Mouse (Mus musculus): ENCODE results near the gene Rimbp2. TPM values are rescaled to one million over a fixed set of nuclear protein-coding genes. Genes with fewer than 3 reads are reported as not detected.
A peak's percentile ranks its signal among the peaks of the same experiment; 100 is the strongest.

Rimbp2 gene
- total and polyA plus RNA-seq, 3 experiments = not detected

- H3K27me3 ChIP-seq (ENCODE audit: control insufficient read depth in 1 of 2, insufficient read depth in 2 of 2, low read length in 2 of 2) = no peaks in the 10 kb centered on the region
- TF ChIP-seq E2F4 (IDR thresholded peaks at IDR 0.05; ENCODE audit: borderline replicate concordance, low read depth, low read length) (no peak), CTCF (IDR thresholded peaks at IDR 0.05 in 2 of 3, conservative IDR thresholded peaks at IDR 0.05 in 1 of 3; ENCODE audit: control insufficient read depth in 1 of 3, insufficient read depth in 1 of 3, low read depth in 2 of 3, low read length in 3 of 3, poor library complexity in 1 of 3, severe bottlenecking in 1 of 3) (peak; percentile 10 to 17 (median 14); a peak in 1 of 6 replicates)
- H3K4me1 ChIP-seq (ENCODE audit: control insufficient read depth in 1 of 2, insufficient read depth in 2 of 2, low read length in 2 of 2) = no peaks in the 10 kb centered on the region
- H3K9ac ChIP-seq (ENCODE audit: control insufficient read depth, low read depth, low read length, poor library complexity, severe bottlenecking) = no peak overlapping the region
- no peaks in the 10 kb centered on the region for H3K79me2 ChIP-seq (ENCODE audit: control insufficient read depth, insufficient read depth, low read length, poor library complexity)
- H3K27ac ChIP-seq (ENCODE audit: control insufficient read depth, low read depth, low read length) = no peak overlapping the region
- H3K36me3 ChIP-seq (ENCODE audit: control insufficient read depth in 1 of 2, insufficient read depth in 2 of 2, low read length in 2 of 2) = no peaks in the 10 kb centered on the region
- no peaks in the 10 kb centered on the region for H3K9me3 ChIP-seq (replicated peaks; ENCODE audit: insufficient read depth, low read length)
- DNase-seq (ENCODE audit: low read depth, low spot score) = no peak
- no peak overlapping the region for H3K4me3 ChIP-seq (ENCODE audit: control insufficient read depth in 1 of 2, insufficient read depth in 1 of 2, low read depth in 2 of 2, low read length in 2 of 2)
These were observed 109.3 kb downstream of the Rimbp2 start for GRCm38 (mm10) chr5:128843982-128844381.

GRCm38 (mm10) chr5:128841541-128841940 is 111.7 kb downstream of the Rimbp2 start:
- H3K4me1 ChIP-seq (ENCODE audit: control insufficient read depth in 1 of 2, insufficient read depth in 2 of 2, low read length in 2 of 2) = no peaks in the 10 kb centered on the region
- no peaks in the 10 kb centered on the region for H3K36me3 ChIP-seq (ENCODE audit: control insufficient read depth in 1 of 2, insufficient read depth in 2 of 2, low read length in 2 of 2)
- no peak overlapping the region for H3K9ac ChIP-seq (ENCODE audit: control insufficient read depth, low read depth, low read length, poor library complexity, severe bottlenecking)
- H3K27ac ChIP-seq (ENCODE audit: control insufficient read depth, low read depth, low read length) = no peak overlapping the region
- H3K9me3 ChIP-seq (replicated peaks; ENCODE audit: insufficient read depth, low read length) = no peaks in the 10 kb centered on the region
- H3K4me3 ChIP-seq (ENCODE audit: control insufficient read depth in 1 of 2, insufficient read depth in 1 of 2, low read depth in 2 of 2, low read length in 2 of 2) = no peak overlapping the region
- TF ChIP-seq SIN3A (IDR thresholded peaks at IDR 0.05; ENCODE audit: low read length) (no peak), BHLHE40 (IDR thresholded peaks at IDR 0.05; ENCODE audit: borderline replicate concordance, low read depth, low read length) (no peak), TAL1 (IDR thresholded peaks at IDR 0.05; ENCODE audit: low read length) (no peak), POLR2AphosphoS5 (IDR thresholded peaks at IDR 0.05; ENCODE audit: borderline replicate concordance, low read depth, low read length) (no peak), HCFC1 (IDR thresholded peaks at IDR 0.05; ENCODE audit: low read depth, low read length) (no peak), RCOR1 (IDR thresholded peaks at IDR 0.05; ENCODE audit: low read depth, low read length) (no peak)
- no peaks in the 10 kb centered on the region for H3K79me2 ChIP-seq (ENCODE audit: control insufficient read depth, insufficient read depth, low read length, poor library complexity)
- no peaks in the 10 kb centered on the region for H3K27me3 ChIP-seq (ENCODE audit: control insufficient read depth in 1 of 2, insufficient read depth in 2 of 2, low read length in 2 of 2)
- DNase-seq (ENCODE audit: low read depth, low spot score) = no peak

- Histone ChIP-seq H3K27ac (ENCODE audit: control insufficient read depth, low read depth, low read length) (no peak overlapping the region), H3K4me3 (ENCODE audit: control insufficient read depth in 1 of 2, insufficient read depth in 1 of 2, low read depth in 2 of 2, low read length in 2 of 2) (no peak overlapping the region), H3K27me3 (ENCODE audit: control insufficient read depth in 1 of 2, insufficient read depth in 2 of 2, low read length in 2 of 2) (no peaks in the 10 kb centered on the region), H3K9ac (ENCODE audit: control insufficient read depth, low read depth, low read length, poor library complexity, severe bottlenecking) (no peak overlapping the region), H3K9me3 (replicated peaks; ENCODE audit: insufficient read depth, low read length) (no peaks in the 10 kb centered on the region), H3K79me2 (ENCODE audit: control insufficient read depth, insufficient read depth, low read length, poor library complexity) (no peaks in the 10 kb centered on the region), H3K36me3 (ENCODE audit: control insufficient read depth in 1 of 2, insufficient read depth in 2 of 2, low read length in 2 of 2) (no peaks in the 10 kb centered on the region), H3K4me1 (ENCODE audit: control insufficient read depth in 1 of 2, insufficient read depth in 2 of 2, low read length in 2 of 2) (no peaks in the 10 kb centered on the region)
- no peak for DNase-seq (ENCODE audit: low read depth, low spot score)
- no peak for TF ChIP-seq ELF1 (IDR thresholded peaks at IDR 0.05; ENCODE audit: low read depth, low read length)
- no peak for TF ChIP-seq CHD2 (IDR thresholded peaks at IDR 0.05; ENCODE audit: low read length)
- no peak for TF ChIP-seq CHD1 (IDR thresholded peaks at IDR 0.05; ENCODE audit: low read depth, low read length)
- TF ChIP-seq MXI1 (IDR thresholded peaks at IDR 0.05; ENCODE audit: low read depth, low read length) = no peak
- no peak for TF ChIP-seq MEF2A (IDR thresholded peaks at IDR 0.05; ENCODE audit: extremely low read depth, insufficient replicate concordance, low read depth, low read length, poor library complexity, severe bottlenecking)
- TF ChIP-seq MAX (IDR thresholded peaks at IDR 0.05; ENCODE audit: low read length) = no peak
- TF ChIP-seq EP300 (IDR thresholded peaks at IDR 0.05; ENCODE audit: low read depth in 1 of 2, low read length in 2 of 2) = no peak
- TF ChIP-seq SIN3A (IDR thresholded peaks at IDR 0.05; ENCODE audit: low read length) = no peak
- TF ChIP-seq MYB (IDR thresholded peaks at IDR 0.05; ENCODE audit: low read depth, low read length) = no peak
- no peak for TF ChIP-seq CTCF (IDR thresholded peaks at IDR 0.05 in 2 of 3, conservative IDR thresholded peaks at IDR 0.05 in 1 of 3; ENCODE audit: control insufficient read depth in 1 of 3, insufficient read depth in 1 of 3, low read depth in 2 of 3, low read length in 3 of 3, poor library complexity in 1 of 3, severe bottlenecking in 1 of 3)
- no peak for TF ChIP-seq ZC3H11A (IDR thresholded peaks at IDR 0.05; ENCODE audit: low read depth, low read length)
- no peak for TF ChIP-seq MAZ (IDR thresholded peaks at IDR 0.05; ENCODE audit: low read depth, low read length)
- no peak for TF ChIP-seq ETS1 (IDR thresholded peaks at IDR 0.05; ENCODE audit: low read depth, low read length)
- TF ChIP-seq POLR2A (IDR thresholded peaks at IDR 0.05; ENCODE audit: control insufficient read depth in 1 of 2, insufficient read depth in 1 of 2, low read depth in 1 of 2, low read length in 2 of 2, poor library complexity in 1 of 2) = no peak
- no peak for TF ChIP-seq NELFE (IDR thresholded peaks at IDR 0.05; ENCODE audit: low read depth, low read length)
- TF ChIP-seq ZMIZ1 (IDR thresholded peaks at IDR 0.05; ENCODE audit: low read depth, low read length) = no peak
- no peak for TF ChIP-seq RCOR1 (IDR thresholded peaks at IDR 0.05; ENCODE audit: low read depth, low read length)
- no peak for TF ChIP-seq POLR2AphosphoS5 (IDR thresholded peaks at IDR 0.05; ENCODE audit: borderline replicate concordance, low read depth, low read length)
- TF ChIP-seq HCFC1 (IDR thresholded peaks at IDR 0.05; ENCODE audit: low read depth, low read length) = no peak
These were observed 116.2 kb downstream of the Rimbp2 start for GRCm38 (mm10) chr5:128837045-128837444.

Data from MEL (cell line).